Mouse (Mus musculus): ENCODE results near the gene Phf1. TPM values are rescaled to one million over a fixed set of nuclear protein-coding genes. Genes with fewer than 3 reads are reported as not detected.

Phf1 gene
- polyA plus RNA-seq (2015; fragmentation: Nextera tagmentation; extraction: Ambion mirVana), result 8.8 and 9.5 TPM in 2 replicates

DNA sequence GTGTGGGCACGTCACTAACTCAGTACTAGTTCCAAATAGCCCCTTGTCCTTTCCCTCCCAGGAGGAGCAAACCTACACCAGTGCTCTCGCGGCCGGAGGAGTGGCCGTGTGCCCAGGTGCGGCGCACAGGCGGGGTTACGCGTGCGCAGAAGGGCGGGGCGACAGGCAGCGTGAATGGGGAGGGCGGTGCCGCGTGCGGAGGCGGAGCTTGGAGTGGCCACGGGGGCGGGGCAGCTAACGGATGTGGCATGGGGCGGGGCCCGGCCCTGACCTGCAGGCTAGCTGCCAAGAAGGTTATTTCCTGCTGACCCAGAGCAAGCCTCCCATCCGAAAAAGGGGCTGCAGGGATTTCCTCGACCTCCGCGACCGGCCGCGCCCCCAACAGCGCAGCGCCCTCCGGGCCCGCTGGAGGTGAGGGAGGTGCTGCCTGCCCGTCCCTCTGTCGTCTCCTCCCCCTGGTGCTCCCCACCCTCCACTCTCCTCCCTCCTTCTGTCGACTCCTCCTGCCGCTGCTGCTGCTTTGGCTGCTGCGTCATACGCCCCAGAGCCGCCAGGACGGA is at the start of gene Phf1:
Phf1 (plus strand) TSS at position 214 of the 560 bp plus-strand sequence.
- peak within 1 kb of the TSS; percentile 82 for H3K9ac ChIP-seq
- H3K4me3 ChIP-seq, result peak within 1 kb of the TSS; percentile 65
- H3K9me3 ChIP-seq (replicated peaks), result no peaks in the 10 kb centered on the region
- H3K27me3 ChIP-seq, result no peaks in the 10 kb centered on the region
- peaks cover 28% of the 10 kb centered on the region for H3K4me1 ChIP-seq
- H3K4me2 ChIP-seq, result peak within 1 kb of the TSS; percentile 88
- peak within 1 kb of the TSS; percentile 81 for H3K27ac ChIP-seq
- 0% methylated on average over 26 of the region's 43 CpGs for whole genome bisulfite sequencing
- peaks cover 56% of the 10 kb centered on the region for H3K36me3 ChIP-seq (ENCODE audit: poor library complexity, severe bottlenecking)
- peak; percentile 84 for ATAC-seq

DNA sequence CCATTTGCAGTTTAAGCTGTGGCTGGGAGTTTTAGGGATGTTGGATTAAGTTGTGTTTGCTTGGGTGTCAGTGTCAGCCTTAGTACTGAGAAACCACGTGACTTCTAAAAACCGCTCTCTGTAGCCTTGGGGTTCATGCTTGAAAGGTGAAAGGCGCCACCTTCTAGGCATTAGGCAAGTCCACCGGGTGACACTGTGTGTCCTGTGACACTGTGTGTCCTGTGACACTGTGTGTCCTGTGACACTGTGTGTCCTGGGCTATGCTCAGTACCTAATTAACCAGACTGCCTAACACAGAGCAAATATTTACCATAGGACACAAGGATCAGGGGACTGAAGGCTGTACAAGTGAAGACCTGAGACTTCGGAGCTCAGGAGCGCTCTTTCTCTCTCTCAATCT is 49.3 kb upstream of the Phf1 start:
- Histone ChIP-seq H3K36me3 (ENCODE audit: poor library complexity, severe bottlenecking) (no peaks in the 10 kb centered on the region), H3K4me1 (peaks cover 18% of the 10 kb centered on the region), H3K27me3 (peaks cover 15% of the 10 kb centered on the region), H3K9me3 (replicated peaks) (peaks cover 2% of the 10 kb centered on the region; the same call in 1 of the 2 replicates), H3K4me3 (no peak overlapping the region), H3K9ac (no peak overlapping the region), H3K27ac (no peak overlapping the region), H3K4me2 (no peak overlapping the region)
- ATAC-seq, result no peak
- WGBS, result 77% methylated on average over 6 of the region's 6 CpGs

DNA sequence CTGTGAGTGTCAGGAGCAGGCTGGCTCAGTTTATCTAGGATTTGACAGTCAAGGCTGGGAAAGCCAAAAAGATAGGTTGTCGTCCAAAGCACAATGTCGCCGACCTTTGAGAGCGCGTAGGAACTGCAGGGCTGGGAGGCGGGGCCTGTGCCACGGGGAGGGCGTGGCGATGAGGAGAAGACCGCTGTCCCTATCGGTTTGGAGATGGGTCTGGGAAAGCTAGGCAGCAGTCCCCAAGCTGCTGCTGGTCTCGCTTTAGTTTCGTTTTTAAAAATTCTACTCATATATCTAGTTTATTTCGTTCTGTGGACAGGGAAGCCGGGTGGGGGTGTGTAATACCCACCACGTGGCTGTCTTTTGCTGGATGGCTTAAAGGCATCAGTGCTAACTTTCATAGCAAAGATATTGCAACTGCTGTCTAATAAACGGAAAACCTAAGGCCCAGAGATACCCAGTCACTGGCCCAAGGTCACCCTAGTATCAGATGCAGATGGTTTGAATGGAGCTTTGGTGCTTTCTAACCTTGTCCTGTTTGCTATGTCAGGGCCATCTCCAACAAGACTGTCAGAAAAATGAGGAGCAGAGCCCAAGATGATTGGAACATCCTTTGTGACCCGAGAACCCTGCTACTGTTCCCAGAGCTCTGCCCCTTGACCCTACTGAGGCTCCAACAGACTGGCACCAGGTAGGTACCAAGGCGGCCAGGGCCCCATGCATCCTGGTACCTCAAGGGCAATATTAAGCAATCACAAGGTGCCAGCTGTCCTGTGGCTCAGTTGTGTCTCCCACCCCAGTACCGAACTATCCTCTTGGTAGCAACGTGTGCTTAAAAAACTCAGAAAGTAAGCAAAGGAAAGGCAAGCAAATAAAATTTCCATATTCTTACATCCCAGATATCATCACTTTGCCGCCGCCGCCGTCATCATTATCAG is 47.6 kb upstream of the Phf1 start:
- Histone ChIP-seq H3K9ac (peak overlapping the region; percentile 47), H3K4me1 (peaks cover 18% of the 10 kb centered on the region)
- peak; percentile 48; the same call in 1 of the 2 replicates for ATAC-seq

DNA sequence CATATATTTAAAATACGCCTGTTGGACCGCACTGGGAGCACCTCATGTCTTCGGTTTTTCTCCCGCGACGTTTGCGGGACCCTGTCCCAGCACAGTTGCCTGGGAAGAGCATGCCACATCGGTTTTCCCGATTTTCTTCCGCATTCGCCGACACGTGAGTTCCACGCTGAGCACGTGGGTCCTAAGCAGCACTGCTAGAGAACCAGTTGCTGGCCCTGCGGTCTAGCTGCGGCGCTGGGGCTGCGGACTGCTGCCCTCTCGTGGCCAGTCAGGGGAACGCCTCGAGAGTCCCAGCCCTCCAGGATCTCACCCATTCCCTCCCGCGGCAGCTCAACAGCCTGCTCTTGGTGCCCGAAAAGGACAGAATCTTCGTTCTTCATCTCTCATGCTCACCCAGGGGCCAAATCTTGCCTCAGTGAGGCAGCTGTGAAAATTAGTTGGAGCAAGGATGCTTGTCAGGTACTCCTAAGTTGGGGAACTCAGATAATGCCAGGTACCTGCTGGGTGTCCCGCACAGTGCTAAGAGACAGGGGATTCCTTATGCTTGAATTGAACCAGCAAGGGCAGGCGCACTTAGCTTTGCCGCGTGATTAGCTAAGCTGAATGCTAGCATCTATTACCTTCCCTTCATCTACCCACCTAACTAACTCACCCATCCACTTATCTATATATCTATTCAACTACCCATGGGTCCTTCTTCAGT is 46.7 kb upstream of the Phf1 start:
- ATAC-seq, result peak; percentile 94
- Histone ChIP-seq H3K36me3 (ENCODE audit: poor library complexity, severe bottlenecking) (no peaks in the 10 kb centered on the region), H3K9me3 (replicated peaks) (no peaks in the 10 kb centered on the region), H3K27me3 (peaks cover 18% of the 10 kb centered on the region), H3K4me1 (peaks cover 18% of the 10 kb centered on the region), H3K9ac (peak overlapping the region; percentile 12; the same call in 1 of the 2 replicates), H3K27ac (no peak overlapping the region), H3K4me2 (peak overlapping the region; percentile 60), H3K4me3 (peak overlapping the region; percentile 36)
- 9% methylated on average over 30 of the region's 30 CpGs for WGBS

More for the DNA sequence above, 47.6 kb upstream of the Phf1 start:
- no peaks in the 10 kb centered on the region for H3K36me3 ChIP-seq (ENCODE audit: poor library complexity, severe bottlenecking)
- whole genome bisulfite sequencing, result 24% methylated on average over 25 of the region's 25 CpGs
- no peak overlapping the region for H3K27ac ChIP-seq
- peak overlapping the region; percentile 60 for H3K4me2 ChIP-seq
- H3K27me3 ChIP-seq, result peaks cover 15% of the 10 kb centered on the region
- H3K9me3 ChIP-seq (replicated peaks), result no peaks in the 10 kb centered on the region
- peak overlapping the region; percentile 36 for H3K4me3 ChIP-seq

DNA sequence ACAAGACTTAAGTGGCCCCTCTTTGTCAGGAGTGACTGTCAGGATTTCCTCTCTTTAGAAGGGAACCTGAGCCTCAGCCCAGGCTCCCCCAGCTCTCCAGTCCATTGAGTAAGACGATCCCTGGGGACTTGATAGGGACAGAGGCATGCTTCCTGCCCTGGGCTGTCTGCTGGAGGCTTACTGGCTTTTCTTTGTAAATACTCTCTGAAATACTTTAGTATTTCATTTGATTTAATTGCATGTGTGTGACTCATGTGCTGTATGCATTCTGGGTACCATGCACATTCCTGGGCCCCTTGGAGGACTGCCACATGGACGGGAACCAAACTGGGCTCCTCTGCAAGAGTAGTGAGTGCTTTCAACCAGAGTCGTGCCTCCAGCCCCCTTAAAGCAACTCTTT is 44.9 kb upstream of the Phf1 start:
- Histone ChIP-seq H3K9ac (no peak overlapping the region), H3K27ac (no peak overlapping the region), H3K9me3 (replicated peaks) (no peaks in the 10 kb centered on the region), H3K4me2 (no peak overlapping the region), H3K36me3 (ENCODE audit: poor library complexity, severe bottlenecking) (no peaks in the 10 kb centered on the region), H3K27me3 (peaks cover 18% of the 10 kb centered on the region), H3K4me1 (peaks cover 26% of the 10 kb centered on the region), H3K4me3 (no peak overlapping the region)
- ATAC-seq, result no peak
- WGBS, result 29% methylated on average over 3 of the region's 3 CpGs

DNA sequence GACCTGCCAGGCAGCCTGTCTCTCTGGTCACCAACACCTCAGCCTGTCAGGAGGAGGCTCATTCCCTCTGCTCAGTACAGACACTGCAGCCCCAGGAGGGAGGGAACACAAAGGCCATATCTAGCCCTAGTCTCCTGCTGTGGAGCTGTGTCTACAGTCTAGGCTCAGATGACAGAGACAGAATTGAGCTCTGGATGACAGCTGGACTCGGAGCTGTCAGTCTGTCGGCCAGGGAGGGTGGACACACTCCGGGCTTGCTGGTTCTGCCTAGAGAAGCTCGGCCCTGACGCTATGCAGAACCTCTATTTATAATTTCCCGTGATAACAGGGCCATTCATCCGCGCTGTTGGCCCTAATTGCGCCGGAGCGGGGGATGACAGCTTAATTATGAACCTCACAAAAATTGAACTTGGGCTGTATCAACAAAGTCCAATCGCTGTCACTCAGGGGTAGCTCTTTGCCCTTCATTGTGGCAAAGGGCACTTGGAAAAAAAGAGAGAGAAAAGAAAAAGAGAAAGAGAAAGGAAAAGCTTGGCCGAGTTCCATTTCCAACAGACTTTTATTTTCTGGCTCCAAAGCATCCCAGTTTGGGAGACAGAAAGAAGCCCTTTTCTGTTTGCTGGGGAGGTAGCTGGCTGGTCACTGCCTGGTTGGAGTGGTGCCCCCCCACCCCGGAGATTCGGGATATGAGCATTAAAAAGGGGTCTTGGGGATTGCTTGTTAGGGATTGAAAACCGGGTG is 40.0 kb upstream of the Phf1 start:
- no peaks in the 10 kb centered on the region for H3K36me3 ChIP-seq (ENCODE audit: poor library complexity, severe bottlenecking)
- no peak overlapping the region for H3K4me3 ChIP-seq
- ATAC-seq, result peak; percentile 45
- H3K27ac ChIP-seq, result peak overlapping the region; percentile 75
- peak overlapping the region; percentile 34 for H3K4me2 ChIP-seq
- peak overlapping the region; percentile 46; the same call in 1 of the 2 replicates for H3K9ac ChIP-seq
- H3K27me3 ChIP-seq, result peaks cover 15% of the 10 kb centered on the region
- 22% methylated on average over 16 of the region's 16 CpGs for whole genome bisulfite sequencing
- H3K4me1 ChIP-seq, result peaks cover 26% of the 10 kb centered on the region
- no peaks in the 10 kb centered on the region for H3K9me3 ChIP-seq (replicated peaks)

DNA sequence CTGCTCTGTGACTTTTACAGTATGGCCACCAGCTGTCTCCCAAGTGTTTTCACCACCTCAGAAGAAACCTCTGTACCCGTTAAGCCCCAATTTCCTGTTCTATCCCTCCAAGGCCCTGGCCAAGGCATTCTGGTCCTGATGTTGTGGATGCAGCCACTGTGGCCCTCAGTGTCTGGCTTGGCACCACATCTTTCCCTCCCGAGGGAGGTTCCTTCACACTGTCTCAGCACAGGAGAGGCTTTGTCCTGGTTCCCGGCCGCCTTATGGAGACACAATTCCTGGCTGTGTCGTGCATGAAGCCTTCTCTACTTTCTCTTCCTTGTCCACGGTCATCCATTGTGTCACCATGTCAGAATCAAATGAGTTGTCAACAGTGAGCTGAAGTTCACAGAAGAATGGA is 39.4 kb upstream of the Phf1 start:
- ATAC-seq, result no peak
- H3K36me3 ChIP-seq (ENCODE audit: poor library complexity, severe bottlenecking), result no peaks in the 10 kb centered on the region
- peaks cover 15% of the 10 kb centered on the region for H3K27me3 ChIP-seq
- peak overlapping the region; percentile 59; the same call in 1 of the 2 replicates for H3K27ac ChIP-seq
- no peaks in the 10 kb centered on the region for H3K9me3 ChIP-seq (replicated peaks)
- peaks cover 26% of the 10 kb centered on the region for H3K4me1 ChIP-seq
- H3K9ac ChIP-seq, result no peak overlapping the region
- no peak overlapping the region for H3K4me2 ChIP-seq
- WGBS, result 65% methylated on average over 6 of the region's 6 CpGs
- no peak overlapping the region for H3K4me3 ChIP-seq

DNA sequence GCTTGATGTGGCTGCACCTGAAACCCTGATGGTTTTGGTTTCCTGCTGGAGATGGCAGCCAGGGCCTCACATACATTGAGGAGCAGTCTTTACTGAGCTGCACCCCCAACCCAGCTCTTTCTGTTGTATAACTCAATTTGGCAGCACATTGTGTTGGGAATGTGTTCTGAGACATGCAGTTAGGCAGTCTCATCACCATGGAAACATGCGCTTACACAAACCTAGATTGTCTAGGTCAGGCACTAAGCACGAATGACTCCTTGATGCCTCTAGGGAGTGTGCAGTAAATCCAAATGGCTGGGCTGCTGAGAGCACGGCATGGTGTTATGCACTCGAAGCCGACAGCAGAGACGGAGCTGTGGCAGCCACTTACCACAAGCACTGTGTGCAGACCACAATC is 38.5 kb upstream of the Phf1 start:
- WGBS, result 82% methylated on average over 6 of the region's 6 CpGs
- no peak for ATAC-seq

DNA sequence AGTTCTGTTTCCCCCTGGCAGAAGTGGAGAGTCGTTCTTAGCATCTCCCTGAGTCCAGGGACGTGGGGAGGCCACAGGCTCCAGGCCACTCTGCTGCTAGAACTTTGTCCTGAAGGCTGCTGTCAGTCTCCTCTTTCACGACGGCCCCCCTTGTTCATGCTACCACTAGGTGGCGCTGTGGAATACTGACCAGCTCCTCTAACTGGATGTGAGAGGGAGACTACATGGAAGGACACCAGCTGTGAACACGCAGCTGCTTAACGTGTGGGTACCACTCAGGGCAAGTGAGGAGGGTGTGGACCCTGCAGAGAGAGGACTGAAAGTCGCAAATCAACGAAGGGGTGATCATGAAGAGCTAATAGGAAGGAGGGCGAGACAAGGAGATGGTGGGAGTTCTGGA is 37.3 kb upstream of the Phf1 start:
- no peak overlapping the region for H3K27ac ChIP-seq
- no peak overlapping the region for H3K9ac ChIP-seq
- no peaks in the 10 kb centered on the region for H3K9me3 ChIP-seq (replicated peaks)
- H3K4me3 ChIP-seq, result no peak overlapping the region
- H3K4me2 ChIP-seq, result no peak overlapping the region
- ATAC-seq, result no peak
- H3K27me3 ChIP-seq, result peaks cover 12% of the 10 kb centered on the region
- H3K36me3 ChIP-seq (ENCODE audit: poor library complexity, severe bottlenecking), result no peaks in the 10 kb centered on the region
- WGBS, result 14% methylated on average over 10 of the region's 10 CpGs
- peaks cover 26% of the 10 kb centered on the region for H3K4me1 ChIP-seq

More for the DNA sequence above, 38.5 kb upstream of the Phf1 start:
- H3K4me2 ChIP-seq, result no peak overlapping the region
- H3K27ac ChIP-seq, result peak overlapping the region; percentile 40; the same call in 1 of the 2 replicates
- no peaks in the 10 kb centered on the region for H3K9me3 ChIP-seq (replicated peaks)
- H3K27me3 ChIP-seq, result peaks cover 14% of the 10 kb centered on the region
- no peaks in the 10 kb centered on the region for H3K36me3 ChIP-seq (ENCODE audit: poor library complexity, severe bottlenecking)
- peaks cover 26% of the 10 kb centered on the region for H3K4me1 ChIP-seq
- no peak overlapping the region for H3K4me3 ChIP-seq
- H3K9ac ChIP-seq, result no peak overlapping the region

DNA sequence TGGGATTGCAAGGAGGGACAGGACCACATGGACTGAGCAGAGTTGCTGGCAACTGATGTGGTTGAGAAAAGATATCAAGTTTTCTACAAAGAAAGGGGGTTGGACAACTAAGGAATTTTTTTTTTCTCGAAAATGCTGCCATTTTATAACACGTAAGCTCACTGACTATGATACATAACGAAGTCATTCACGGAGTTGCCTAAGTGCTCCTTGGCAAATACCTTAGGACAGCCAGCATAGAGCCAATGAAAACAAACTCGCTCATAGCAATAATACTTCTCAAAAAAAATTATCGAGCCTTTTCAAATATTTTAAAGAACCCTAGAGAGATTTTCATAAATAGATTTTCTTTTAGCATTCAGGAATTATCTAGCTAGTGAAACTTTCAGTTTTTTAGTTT is 31.9 kb upstream of the Phf1 start:
- Histone ChIP-seq H3K4me1 (no peaks in the 10 kb centered on the region), H3K9me3 (replicated peaks) (no peaks in the 10 kb centered on the region)
- WGBS, result 81% methylated on average over 6 of the region's 6 CpGs

DNA sequence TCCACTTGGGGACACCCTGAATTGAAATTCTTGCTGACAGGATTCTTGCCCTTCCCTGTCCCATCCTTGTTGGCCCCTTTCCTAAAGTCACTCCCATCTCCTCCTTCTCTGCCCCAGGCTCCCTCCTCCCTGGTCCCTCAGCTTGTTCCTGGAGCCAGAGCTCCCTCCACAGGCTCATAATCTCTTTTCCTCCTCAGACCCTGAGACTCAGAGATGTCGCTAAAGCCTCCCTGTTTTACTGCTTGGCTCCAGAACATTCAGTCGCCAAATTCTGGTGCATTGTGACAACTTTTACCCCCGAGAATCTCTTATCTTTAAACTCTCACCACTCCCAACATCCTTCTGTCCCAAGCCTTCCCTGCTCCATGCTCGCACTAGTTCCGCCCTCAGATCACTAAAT is 28.5 kb upstream of the Phf1 start:
- no peak overlapping the region for H3K9ac ChIP-seq
- 56% methylated on average over 5 of the region's 5 CpGs for WGBS

More for the DNA sequence above, 31.9 kb upstream of the Phf1 start:
- ATAC-seq, result no peak
- H3K4me2 ChIP-seq, result no peak overlapping the region
- peaks cover 11% of the 10 kb centered on the region; the same call in 1 of the 2 replicates for H3K27me3 ChIP-seq
- no peak overlapping the region for H3K4me3 ChIP-seq
- no peak overlapping the region for H3K27ac ChIP-seq
- H3K36me3 ChIP-seq (ENCODE audit: poor library complexity, severe bottlenecking), result no peaks in the 10 kb centered on the region
- H3K9ac ChIP-seq, result no peak overlapping the region

More for the DNA sequence above, 28.5 kb upstream of the Phf1 start:
- Histone ChIP-seq H3K9me3 (replicated peaks) (no peaks in the 10 kb centered on the region), H3K4me1 (no peaks in the 10 kb centered on the region), H3K27me3 (no peaks in the 10 kb centered on the region; the same call in 1 of the 2 replicates), H3K4me2 (no peak overlapping the region), H3K36me3 (ENCODE audit: poor library complexity, severe bottlenecking) (no peaks in the 10 kb centered on the region), H3K4me3 (no peak overlapping the region), H3K27ac (no peak overlapping the region)
- no peak for ATAC-seq
